Mouse (Mus musculus) olfactory bulb, adult 2 months (tissue): ENCODE data around the gene Nlrp3.

Experiments used
- CTCF ChIP-seq: fragments of 200-500 bp; IDR thresholded peaks from 2 replicates; pipeline ENCODE4 v1.5.1; 2012; ENCODE audit warnings: low read depth, mild to moderate bottlenecking, low read length, moderate library complexity; ENCODE audit not compliant: insufficient read depth
- POLR2A ChIP-seq: fragments of 200-500 bp; IDR thresholded peaks from 2 replicates; pipeline ENCODE4 v1.6.1; 2012; ENCODE audit warnings: mild to moderate bottlenecking, low read depth, low read length, moderate library complexity; ENCODE audit not compliant: insufficient read depth

- TF ChIP-seq POLR2A, result no peak
- no peak for TF ChIP-seq CTCF
Observed at GRCm38 (mm10) chr11:59596950-59597349, 55.6 kb downstream of the Nlrp3 start.
